Mouse (Mus musculus): Measurements from ENCODE around the gene Lama5. TPM values are rescaled to one million over a fixed set of nuclear protein-coding genes. Genes with fewer than 3 reads are reported as not detected.
"Not testable (repeated sequence)": the region's sequence is repeated elsewhere in the genome, so short reads cannot be mapped to it uniquely, and the experiment has no call there.

The Lama5 gene
- polyA plus RNA-seq, 1 experiment from 2014 or later: 7.2 TPM

DNA sequence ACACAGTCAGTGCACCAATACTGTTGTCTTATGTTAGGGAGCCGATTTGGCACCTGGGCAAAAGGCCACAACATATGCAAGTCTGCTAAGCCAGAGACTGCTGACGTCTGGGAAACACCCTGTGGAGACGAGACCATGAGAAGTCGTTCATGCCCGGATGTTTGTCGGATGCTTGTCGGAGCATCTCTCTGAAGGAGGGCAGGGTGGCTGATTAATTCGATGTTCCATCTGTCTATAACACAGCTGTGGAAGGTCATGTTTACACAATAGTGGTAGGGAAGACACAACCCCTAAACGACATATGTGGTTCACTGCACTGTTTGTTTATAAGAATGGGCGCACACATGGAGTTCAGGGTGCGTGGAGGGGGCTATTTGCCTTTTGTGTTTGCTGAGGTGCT lies 25.0 kb downstream of the Lama5 start:
- Histone ChIP-seq H3K4me1 (replicated peaks) (peaks cover 46% of the 10 kb centered on the region), H3K27ac (peak overlapping the region; percentile 72), H3K9me3 (no peaks in the 10 kb centered on the region), H3K4me3 (no peak overlapping the region), H3K36me3 (peaks cover 26% of the 10 kb centered on the region), H3K27me3 (ENCODE audit: insufficient read depth, poor library complexity, severe bottlenecking) (no peaks in the 10 kb centered on the region)
- 55% methylated on average over 11 of the region's 11 CpGs for WGBS
- no peak for DNase-seq (ENCODE audit: low spot score)

DNA sequence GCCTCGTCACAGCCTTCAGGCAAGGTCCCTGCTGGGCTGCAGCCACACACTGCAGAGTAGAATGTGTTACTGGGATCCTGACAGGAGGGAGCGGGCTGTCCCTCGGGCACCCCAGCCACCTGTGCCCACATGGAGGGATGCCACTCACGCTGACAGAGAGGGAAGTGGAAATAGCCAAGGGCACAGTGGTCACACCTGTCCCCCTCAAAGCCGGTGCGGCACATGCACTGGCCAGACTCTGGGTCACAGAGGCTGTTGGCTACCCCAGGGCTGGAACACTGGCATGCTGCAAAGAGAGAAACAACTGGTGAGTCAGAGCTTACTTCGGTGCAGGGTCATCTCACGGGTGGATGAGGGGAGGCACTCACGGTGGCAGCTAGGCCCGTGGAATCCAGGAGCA lies 26.9 kb downstream of the Lama5 start:
- H3K27ac ChIP-seq: 0 out of 2 replicates have a peak overlapping the region, but pooled peaks have one; percentile 5
- H3K4me1 ChIP-seq (replicated peaks): peaks cover 47% of the 10 kb centered on the region
- WGBS: 93% methylated on average over 10 of the region's 10 CpGs
- no peaks in the 10 kb centered on the region for H3K27me3 ChIP-seq (ENCODE audit: insufficient read depth, poor library complexity, severe bottlenecking)
- no peak for DNase-seq (ENCODE audit: low spot score)
- peaks cover 41% of the 10 kb centered on the region for H3K36me3 ChIP-seq
- H3K4me3 ChIP-seq: no peak overlapping the region
- H3K9me3 ChIP-seq: no peaks in the 10 kb centered on the region

DNA sequence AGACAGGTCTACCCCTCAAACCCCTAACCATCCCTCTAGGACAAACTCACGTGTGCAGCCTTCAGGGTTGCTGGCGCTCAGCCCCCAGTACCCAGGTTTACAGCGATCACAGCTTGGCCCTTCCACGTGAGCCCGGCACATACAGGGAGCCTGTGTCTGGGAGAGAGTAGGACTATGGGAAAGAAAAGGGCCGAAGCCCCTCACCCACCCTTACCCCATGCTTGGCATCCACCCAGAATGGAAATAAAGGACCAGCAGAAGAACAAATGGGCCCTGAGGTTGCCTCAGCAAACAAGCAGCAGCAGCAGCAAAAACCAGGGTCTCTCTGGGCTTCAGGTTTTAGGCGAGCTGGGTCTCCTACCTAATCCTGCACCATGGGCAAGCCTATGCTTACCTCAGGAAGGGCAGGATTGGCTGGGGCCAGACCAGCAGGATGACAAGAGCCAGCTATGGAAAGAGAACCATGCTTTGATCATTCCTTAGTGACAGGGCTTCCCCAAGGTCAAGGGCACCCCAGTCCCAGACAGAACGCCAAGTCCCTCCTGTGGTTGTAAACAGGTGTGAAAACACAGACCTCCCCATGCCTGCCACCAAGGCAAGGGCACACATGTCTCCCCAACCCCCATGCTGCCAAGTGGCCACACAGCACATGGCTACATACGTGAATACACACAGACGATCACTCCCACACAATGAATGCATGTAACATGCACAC lies 28.2 kb downstream of the Lama5 start:
- no peaks in the 10 kb centered on the region for H3K27me3 ChIP-seq (ENCODE audit: insufficient read depth, poor library complexity, severe bottlenecking)
- H3K27ac ChIP-seq: no peak overlapping the region
- no peaks in the 10 kb centered on the region for H3K9me3 ChIP-seq
- no peak for DNase-seq (ENCODE audit: low spot score)
- H3K4me3 ChIP-seq: no peak overlapping the region
- peaks cover 51% of the 10 kb centered on the region for H3K36me3 ChIP-seq
- 89% methylated on average over 10 of the region's 10 CpGs for WGBS
- H3K4me1 ChIP-seq (replicated peaks): peaks cover 38% of the 10 kb centered on the region

- H3K4me1 ChIP-seq (replicated peaks): peaks cover 31% of the 10 kb centered on the region
- 83% methylated on average over 12 of the region's 12 CpGs for WGBS
- H3K27me3 ChIP-seq (ENCODE audit: insufficient read depth, poor library complexity, severe bottlenecking): no peaks in the 10 kb centered on the region
- H3K27ac ChIP-seq: no peak overlapping the region
- DNase-seq (ENCODE audit: low spot score): no peak
- H3K9me3 ChIP-seq: no peaks in the 10 kb centered on the region
- H3K4me3 ChIP-seq: no peak overlapping the region
- H3K36me3 ChIP-seq: peaks cover 58% of the 10 kb centered on the region
Measured at GRCm38 (mm10) chr2:180196610-180197322, 28.9 kb downstream of the Lama5 start.

GRCm38 (mm10) chr2:180187362-180187761 lies 38.3 kb downstream of the Lama5 start:
- Histone ChIP-seq H3K4me3 (no peak overlapping the region), H3K4me1 (replicated peaks) (no peaks in the 10 kb centered on the region), H3K9me3 (no peaks in the 10 kb centered on the region), H3K27ac (0 out of 2 replicates have a peak overlapping the region, but pooled peaks have one; percentile 1), H3K27me3 (ENCODE audit: insufficient read depth, poor library complexity, severe bottlenecking) (no peaks in the 10 kb centered on the region), H3K36me3 (peaks cover 53% of the 10 kb centered on the region)
- DNase-seq (ENCODE audit: low spot score): no peak
- 88% methylated on average over 11 of the region's 11 CpGs for WGBS

DNA sequence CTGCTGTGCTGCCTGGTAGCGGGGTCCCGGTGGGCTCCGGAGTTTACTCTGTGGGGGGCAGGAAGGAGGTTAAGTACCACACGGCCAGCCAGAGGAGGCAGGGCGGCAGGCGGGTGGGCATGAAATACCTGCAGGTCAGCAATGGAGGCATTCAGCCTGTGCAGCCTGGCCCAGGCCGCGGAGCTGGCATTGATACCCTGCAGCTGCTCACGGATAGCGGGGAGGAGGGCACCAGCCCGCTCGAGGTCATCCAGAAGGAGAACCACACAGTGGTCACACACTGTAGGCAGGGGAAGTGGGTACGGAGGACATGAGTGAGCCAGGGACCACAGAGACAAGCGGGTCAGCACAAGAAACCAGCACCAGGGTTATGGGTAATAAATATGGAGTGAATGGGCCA lies 40.0 kb downstream of the Lama5 start:
- DNase-seq (ENCODE audit: low spot score): no peak
- peaks cover 53% of the 10 kb centered on the region for H3K36me3 ChIP-seq
- H3K9me3 ChIP-seq: no peaks in the 10 kb centered on the region
- no peaks in the 10 kb centered on the region for H3K27me3 ChIP-seq (ENCODE audit: insufficient read depth, poor library complexity, severe bottlenecking)
- H3K4me1 ChIP-seq (replicated peaks): no peaks in the 10 kb centered on the region
- WGBS: 92% methylated on average over 14 of the region's 14 CpGs
- H3K4me3 ChIP-seq: no peak overlapping the region
- no peak overlapping the region; the same call in 1 of the 2 replicates for H3K27ac ChIP-seq

DNA sequence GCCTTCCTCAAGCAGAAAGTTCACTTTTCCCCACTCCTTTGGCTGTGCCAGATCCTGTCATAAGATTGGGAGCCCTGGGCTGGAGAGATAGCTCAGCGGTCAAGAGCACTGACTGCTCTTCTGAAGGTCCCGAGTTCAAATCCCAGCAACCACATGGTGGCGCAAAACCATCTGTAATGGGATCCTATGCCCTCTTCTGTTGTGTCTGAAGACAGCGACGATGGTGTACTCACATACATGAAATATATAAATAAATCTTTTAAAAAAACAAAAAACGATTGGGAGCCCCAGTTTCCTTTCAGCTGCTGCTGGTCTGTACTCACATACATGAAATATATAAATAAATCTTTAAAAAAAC lies 40.9 kb downstream of the Lama5 start:
- peaks cover 62% of the 10 kb centered on the region for H3K36me3 ChIP-seq
- H3K9me3 ChIP-seq: no peaks in the 10 kb centered on the region
- H3K27ac ChIP-seq: no peak overlapping the region
- H3K4me3 ChIP-seq: no peak overlapping the region
- no peaks in the 10 kb centered on the region for H3K4me1 ChIP-seq (replicated peaks)
- 86% methylated on average over 6 of the region's 6 CpGs for WGBS
- H3K27me3 ChIP-seq (ENCODE audit: insufficient read depth, poor library complexity, severe bottlenecking): no peaks in the 10 kb centered on the region
- DNase-seq (ENCODE audit: low spot score): no peak

- Histone ChIP-seq H3K36me3 (peaks cover 68% of the 10 kb centered on the region), H3K4me3 (no peak overlapping the region)
- DNase-seq (ENCODE audit: low spot score): no peak
Measured at GRCm38 (mm10) chr2:180184011-180184751, 41.5 kb downstream of the Lama5 start.

DNA sequence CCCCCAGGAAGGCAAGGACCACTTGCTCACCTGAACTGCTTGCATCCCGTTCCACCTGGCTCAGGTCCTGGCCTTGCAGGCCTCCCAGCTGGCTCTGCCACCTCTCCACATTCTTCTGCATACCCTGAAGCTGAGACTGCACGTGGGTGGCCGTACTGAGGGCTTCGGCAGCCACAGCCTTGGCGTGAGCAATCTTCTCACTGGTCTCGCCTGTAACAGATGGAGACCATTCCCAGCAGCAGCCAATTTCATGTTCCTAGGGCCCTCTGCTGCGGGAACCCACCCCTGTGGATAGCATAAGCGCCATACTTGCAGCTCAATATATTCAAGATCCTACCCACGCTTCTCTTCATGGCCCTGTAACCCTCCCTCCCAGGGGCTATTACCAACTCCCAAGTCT lies 44.1 kb downstream of the Lama5 start:
- no peak for DNase-seq (ENCODE audit: low spot score)
- H3K4me3 ChIP-seq: no peak overlapping the region
- H3K27ac ChIP-seq: no peak overlapping the region
- no peaks in the 10 kb centered on the region for H3K27me3 ChIP-seq (ENCODE audit: insufficient read depth, poor library complexity, severe bottlenecking)
- no peaks in the 10 kb centered on the region for H3K9me3 ChIP-seq
- H3K4me1 ChIP-seq (replicated peaks): no peaks in the 10 kb centered on the region
- peaks cover 79% of the 10 kb centered on the region for H3K36me3 ChIP-seq
- 88% methylated on average over 9 of the region's 9 CpGs for WGBS

More at GRCm38 (mm10) chr2:180184011-180184751, 41.5 kb downstream of the Lama5 start:
- Histone ChIP-seq H3K9me3 (no peaks in the 10 kb centered on the region), H3K4me1 (replicated peaks) (no peaks in the 10 kb centered on the region), H3K27ac (peak overlapping the region; percentile 42; the same call in 1 of the 2 replicates), H3K27me3 (ENCODE audit: insufficient read depth, poor library complexity, severe bottlenecking) (no peaks in the 10 kb centered on the region)
- WGBS: 91% methylated on average over 24 of the region's 24 CpGs

DNA sequence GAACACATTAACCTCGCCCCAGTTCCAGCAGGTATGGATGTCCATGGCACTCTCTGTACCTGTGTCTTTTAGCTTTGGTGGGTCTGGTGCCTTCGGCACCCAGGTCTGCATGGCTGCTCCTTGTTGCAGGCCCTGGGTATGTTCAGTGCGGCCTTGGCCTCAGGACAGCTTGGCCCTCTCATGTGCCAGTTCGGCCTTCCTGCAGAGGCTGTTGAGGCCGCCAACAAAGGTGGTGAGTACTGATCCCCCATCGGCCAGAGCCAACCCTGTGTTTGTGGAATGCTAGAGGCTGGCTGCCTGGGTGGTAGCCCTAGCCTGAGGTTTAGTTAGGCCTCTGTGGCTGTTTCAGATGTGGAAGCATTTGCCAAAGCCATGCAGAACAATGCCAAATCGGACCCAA lies 49.9 kb downstream of the Lama5 start:
- DNase-seq (ENCODE audit: low spot score): no peak
- WGBS: 95% methylated on average over 7 of the region's 7 CpGs
- H3K27me3 ChIP-seq (ENCODE audit: insufficient read depth, poor library complexity, severe bottlenecking): no peaks in the 10 kb centered on the region
- peaks cover 30% of the 10 kb centered on the region for H3K4me1 ChIP-seq (replicated peaks)
- H3K9me3 ChIP-seq: no peaks in the 10 kb centered on the region
- H3K36me3 ChIP-seq: peaks cover 82% of the 10 kb centered on the region
- no peak overlapping the region for H3K4me3 ChIP-seq
- no peak overlapping the region for H3K27ac ChIP-seq

- Histone ChIP-seq H3K4me3 (no peak overlapping the region), H3K4me1 (replicated peaks) (peaks cover 33% of the 10 kb centered on the region), H3K9me3 (no peaks in the 10 kb centered on the region), H3K36me3 (peaks cover 66% of the 10 kb centered on the region), H3K27me3 (ENCODE audit: insufficient read depth, poor library complexity, severe bottlenecking) (no peaks in the 10 kb centered on the region), H3K27ac (no peak overlapping the region)
- 96% methylated on average over 5 of the region's 5 CpGs for WGBS
- DNase-seq (ENCODE audit: low spot score): no peak
Measured at GRCm38 (mm10) chr2:180174121-180174520, 51.5 kb downstream of the Lama5 start.

GRCm38 (mm10) chr2:180173711-180174110 lies 51.9 kb downstream of the Lama5 start:
- Histone ChIP-seq H3K4me3 (peak overlapping the region; percentile 95), H3K4me1 (replicated peaks) (peaks cover 33% of the 10 kb centered on the region), H3K36me3 (peaks cover 62% of the 10 kb centered on the region)
- H3K27me3 ChIP-seq (ENCODE audit: insufficient read depth, poor library complexity, severe bottlenecking); H3K9me3 ChIP-seq; H3K27ac ChIP-seq; DNase-seq (ENCODE audit: low spot score): not testable (repeated sequence)
- 95% methylated on average over 8 of the region's 8 CpGs for WGBS

GRCm38 (mm10) chr2:180173163-180173562 lies 52.5 kb downstream of the Lama5 start:
- Histone ChIP-seq H3K36me3 (peaks cover 56% of the 10 kb centered on the region), H3K27ac (no peak overlapping the region), H3K27me3 (ENCODE audit: insufficient read depth, poor library complexity, severe bottlenecking) (no peaks in the 10 kb centered on the region), H3K4me3 (peak overlapping the region; percentile 95), H3K9me3 (no peaks in the 10 kb centered on the region), H3K4me1 (replicated peaks) (peaks cover 33% of the 10 kb centered on the region)
- WGBS: 81% methylated on average over 4 of the region's 4 CpGs
- no peak for DNase-seq (ENCODE audit: low spot score)
